Mouse (Mus musculus): ENCODE measurements around the gene Antxr1. TPM values are rescaled to one million over a fixed set of nuclear protein-coding genes. Genes with fewer than 3 reads are reported as not detected.
A peak's percentile ranks its signal among the peaks of the same experiment; 100 is the strongest.

Gene Antxr1
- polyA plus RNA-seq, 1 experiment from 2014 or later: 0.47 TPM

- 73% methylated on average over 8 of the region's 8 CpGs for WGBS (ENCODE audit: insufficient replicate concordance)
- TF ChIP-seq CTCF (IDR thresholded peaks at IDR 0.05; ENCODE audit: low read depth) (no peak), EP300 (IDR thresholded peaks at IDR 0.05; ENCODE audit: low read depth) (no peak)
- H3K9me3 ChIP-seq (ENCODE audit: low read length): no peaks in the 10 kb centered on the region
- DNase-seq: no peak
- no peak overlapping the region for H3K27ac ChIP-seq (ENCODE audit: low read depth)
- H3K36me3 ChIP-seq (replicated peaks; ENCODE audit: insufficient read depth, low read length): no peaks in the 10 kb centered on the region
- no peak overlapping the region for H3K4me2 ChIP-seq (ENCODE audit: low read depth, low read length)
- H3K4me1 ChIP-seq (ENCODE audit: insufficient read depth): peaks cover 2% of the 10 kb centered on the region; the same call in 1 of the 2 replicates
- no peak for ATAC-seq
- H3K27me3 ChIP-seq (ENCODE audit: insufficient read depth, low read length): no peaks in the 10 kb centered on the region
- H3K4me3 ChIP-seq (ENCODE audit: low read depth, low read length): no peak overlapping the region
- H3K9ac ChIP-seq (replicated peaks): no peak overlapping the region
Observed at GRCm38 (mm10) chr6:87165536-87166311, 169.9 kb downstream of the Antxr1 start.

- H3K4me2 ChIP-seq (ENCODE audit: low read depth, low read length): no peak overlapping the region
- no peaks in the 10 kb centered on the region for H3K27me3 ChIP-seq (ENCODE audit: insufficient read depth, low read length)
- H3K27ac ChIP-seq (ENCODE audit: low read depth): no peak overlapping the region
- DNase-seq: no peak
- no peak for ATAC-seq
- no peak overlapping the region for H3K9ac ChIP-seq (replicated peaks)
- H3K4me1 ChIP-seq (ENCODE audit: insufficient read depth): no peaks in the 10 kb centered on the region
- H3K4me3 ChIP-seq (ENCODE audit: low read depth, low read length): no peak overlapping the region
- WGBS (ENCODE audit: insufficient replicate concordance): 56% methylated on average over 12 of the region's 12 CpGs
- no peaks in the 10 kb centered on the region for H3K9me3 ChIP-seq (ENCODE audit: low read length)
- TF ChIP-seq CTCF (IDR thresholded peaks at IDR 0.05; ENCODE audit: low read depth) (no peak), EP300 (IDR thresholded peaks at IDR 0.05; ENCODE audit: low read depth) (no peak)
- H3K36me3 ChIP-seq (replicated peaks; ENCODE audit: insufficient read depth, low read length): no peaks in the 10 kb centered on the region
Observed at GRCm38 (mm10) chr6:87161391-87162263, 174.0 kb downstream of the Antxr1 start.

GRCm38 (mm10) chr6:87160196-87160595 lies 175.4 kb downstream of the Antxr1 start:
- no peak overlapping the region for H3K4me2 ChIP-seq (ENCODE audit: low read depth, low read length)
- DNase-seq (no peak), ATAC-seq (no peak)
- no peaks in the 10 kb centered on the region for H3K27me3 ChIP-seq (ENCODE audit: insufficient read depth, low read length)
- H3K36me3 ChIP-seq (replicated peaks; ENCODE audit: insufficient read depth, low read length): no peaks in the 10 kb centered on the region
- TF ChIP-seq EP300 (IDR thresholded peaks at IDR 0.05; ENCODE audit: low read depth) (no peak), CTCF (IDR thresholded peaks at IDR 0.05; ENCODE audit: low read depth) (no peak)
- no peak overlapping the region for H3K4me3 ChIP-seq (ENCODE audit: low read depth, low read length)
- H3K27ac ChIP-seq (ENCODE audit: low read depth): no peak overlapping the region
- no peaks in the 10 kb centered on the region for H3K9me3 ChIP-seq (ENCODE audit: low read length)
- 85% methylated on average over 5 of the region's 5 CpGs for WGBS (ENCODE audit: insufficient replicate concordance)
- H3K9ac ChIP-seq (replicated peaks): no peak overlapping the region
- H3K4me1 ChIP-seq (ENCODE audit: insufficient read depth): no peaks in the 10 kb centered on the region

GRCm38 (mm10) chr6:87158062-87158623 lies 177.5 kb downstream of the Antxr1 start:
- Histone ChIP-seq H3K27ac (ENCODE audit: low read depth) (no peak overlapping the region), H3K4me3 (ENCODE audit: low read depth, low read length) (no peak overlapping the region), H3K27me3 (ENCODE audit: insufficient read depth, low read length) (no peaks in the 10 kb centered on the region), H3K9me3 (ENCODE audit: low read length) (no peaks in the 10 kb centered on the region), H3K4me2 (ENCODE audit: low read depth, low read length) (no peak overlapping the region), H3K4me1 (ENCODE audit: insufficient read depth) (no peaks in the 10 kb centered on the region), H3K9ac (replicated peaks) (no peak overlapping the region), H3K36me3 (replicated peaks; ENCODE audit: insufficient read depth, low read length) (no peaks in the 10 kb centered on the region)
- no peak for TF ChIP-seq CTCF (IDR thresholded peaks at IDR 0.05; ENCODE audit: low read depth)
- TF ChIP-seq EP300 (IDR thresholded peaks at IDR 0.05; ENCODE audit: low read depth): no peak
- DNase-seq (no peak), ATAC-seq (no peak)
- WGBS (ENCODE audit: insufficient replicate concordance): 79% methylated on average over 7 of the region's 7 CpGs

- Histone ChIP-seq H3K27ac (ENCODE audit: low read depth) (no peak overlapping the region), H3K4me3 (ENCODE audit: low read depth, low read length) (no peak overlapping the region), H3K9ac (replicated peaks) (no peak overlapping the region), H3K4me2 (ENCODE audit: low read depth, low read length) (no peak overlapping the region), H3K9me3 (ENCODE audit: low read length) (no peaks in the 10 kb centered on the region), H3K36me3 (replicated peaks; ENCODE audit: insufficient read depth, low read length) (no peaks in the 10 kb centered on the region), H3K27me3 (ENCODE audit: insufficient read depth, low read length) (no peaks in the 10 kb centered on the region), H3K4me1 (ENCODE audit: insufficient read depth) (no peaks in the 10 kb centered on the region)
- WGBS (ENCODE audit: insufficient replicate concordance): 77% methylated on average over 3 of the region's 3 CpGs
- ATAC-seq (no peak), DNase-seq (no peak)
- TF ChIP-seq EP300 (IDR thresholded peaks at IDR 0.05; ENCODE audit: low read depth): no peak
- TF ChIP-seq CTCF (IDR thresholded peaks at IDR 0.05; ENCODE audit: low read depth): no peak
Observed at GRCm38 (mm10) chr6:87153836-87154235, 181.8 kb downstream of the Antxr1 start.

- DNase-seq (no peak), ATAC-seq (no peak; the same call in 1 of the 2 replicates)
- H3K4me2 ChIP-seq (ENCODE audit: low read depth, low read length): peak overlapping the region; percentile 7
- H3K9ac ChIP-seq (replicated peaks): no peak overlapping the region
- no peaks in the 10 kb centered on the region for H3K36me3 ChIP-seq (replicated peaks; ENCODE audit: insufficient read depth, low read length)
- H3K9me3 ChIP-seq (ENCODE audit: low read length): no peaks in the 10 kb centered on the region
- TF ChIP-seq EP300 (IDR thresholded peaks at IDR 0.05; ENCODE audit: low read depth): no peak
- no peak for TF ChIP-seq CTCF (IDR thresholded peaks at IDR 0.05; ENCODE audit: low read depth)
- WGBS (ENCODE audit: insufficient replicate concordance): 46% methylated on average over 7 of the region's 7 CpGs
- H3K27me3 ChIP-seq (ENCODE audit: insufficient read depth, low read length): no peaks in the 10 kb centered on the region
- no peaks in the 10 kb centered on the region for H3K4me1 ChIP-seq (ENCODE audit: insufficient read depth)
- H3K27ac ChIP-seq (ENCODE audit: low read depth): peak overlapping the region; percentile 46
- no peak overlapping the region for H3K4me3 ChIP-seq (ENCODE audit: low read depth, low read length)
Observed at GRCm38 (mm10) chr6:87153231-87153580, 182.4 kb downstream of the Antxr1 start.
